Mouse (Mus musculus) ES-E14 (cell line): ENCODE measurements around the gene Vwa5b2. TPM values are rescaled to one million over a fixed set of nuclear protein-coding genes. Genes with fewer than 3 reads are reported as not detected.

Experiments used
- DNase-seq: peaks from one replicate; pipeline ENCODE4 v3.0.0-alpha.2; 2013; ENCODE audit warnings: low read depth, low spot score
- H3K27ac ChIP-seq: 2 replicates; pipeline ENCODE4 v1.5.1; 2012; ENCODE audit warnings: low read depth, mild to moderate bottlenecking, low read length, moderate library complexity, mixed read lengths; ENCODE audit not compliant: poor library complexity, insufficient read depth, severe bottlenecking
- H3K36me3 ChIP-seq: 2 replicates; pipeline ENCODE4 v1.6.1; 2012; ENCODE audit warnings: mild to moderate bottlenecking, low read length, moderate library complexity, mixed read lengths; ENCODE audit not compliant: control insufficient read depth, poor library complexity, insufficient read depth, severe bottlenecking
- H3K4me1 ChIP-seq, 2 experiments: fragments of 150-350 bp in 1 of 2; sonication (generic) in 1 of 2; 2 replicates each; pipeline ENCODE4 v1.6.1; 2012; ENCODE audit warnings: low read length in 2 of 2, mild to moderate bottlenecking in 1 of 2, mixed read lengths in 1 of 2; ENCODE audit not compliant: control insufficient read depth in 2 of 2, insufficient read depth in 2 of 2, poor library complexity in 1 of 2
- H3K4me3 ChIP-seq, 2 experiments: fragments of 150-350 bp in 1 of 2; sonication (generic) in 1 of 2; 2 replicates each; pipeline ENCODE4 v1.5.1; 2012; ENCODE audit warnings: low read length in 2 of 2, low read depth in 1 of 2, mild to moderate bottlenecking in 1 of 2, mixed read lengths in 1 of 2; ENCODE audit not compliant: insufficient read depth in 1 of 2, poor library complexity in 1 of 2, severe bottlenecking in 1 of 2
- H3K9ac ChIP-seq: 2 replicates; pipeline ENCODE4 v1.6.1; 2012; ENCODE audit warnings: low read depth, mild to moderate bottlenecking, low read length, mixed read lengths; ENCODE audit not compliant: poor library complexity, insufficient read depth, severe bottlenecking
- H3K9me3 ChIP-seq: fragments of 150-350 bp; sonication (generic); 2 replicates; pipeline ENCODE4 v1.6.1; 2012; ENCODE audit warnings: low read depth, mild to moderate bottlenecking, low read length; ENCODE audit not compliant: control insufficient read depth, insufficient read depth
- CHD2 ChIP-seq: IDR thresholded peaks from 2 replicates; pipeline ENCODE4 v1.6.1; 2014; ENCODE audit warnings: mild to moderate bottlenecking, low read depth, low read length, inconsistent platforms
- HCFC1 ChIP-seq: IDR thresholded peaks from 2 replicates; pipeline ENCODE4 v1.6.1; 2012; ENCODE audit warnings: low read length, inconsistent platforms, borderline replicate concordance; ENCODE audit not compliant: insufficient read depth
- MAFK ChIP-seq: IDR thresholded peaks from 2 replicates; pipeline ENCODE4 v1.6.1; 2014; ENCODE audit warnings: mild to moderate bottlenecking, low read depth, low read length, inconsistent platforms; ENCODE audit not compliant: insufficient read depth
- ZC3H11A ChIP-seq: IDR thresholded peaks from 2 replicates; pipeline ENCODE4 v1.6.1; 2012; ENCODE audit warnings: low read depth, mild to moderate bottlenecking, inconsistent platforms, low read length, borderline replicate concordance
- ZNF384 ChIP-seq: IDR thresholded peaks from 2 replicates; pipeline ENCODE4 v1.6.1; 2012; ENCODE audit warnings: low read depth, low read length, inconsistent platforms
- in situ Hi-C, 2 experiments: fragments of 600-800 bp; cut with MboI; formaldehyde crosslinking; loops; one replicate each; pipeline ENCODE4 v1.15.1; 2025; ENCODE audit warnings: low sequenced_read_pairs in 2 of 2, inconsistent platforms in 1 of 2; ENCODE audit not compliant: unreplicated experiment in 2 of 2
- total RNA-seq: library from RNA; depleted of rRNA; stranded (reverse); fragments of 300-350 nt; gene quantifications from 2 replicates; pipeline ENCODE4 v1.2.3, GENCODE M21; 2012; rRNA removed

Vwa5b2 gene
- total RNA-seq, 1 experiment, result 1.2 TPM

GRCm38 (mm10) chr16:20643911-20644310 is 54.6 kb downstream of the Vwa5b2 start:
- no peak for DNase-seq
- TF ChIP-seq MAFK, result no peak
- no peak overlapping the region for H3K9ac ChIP-seq
- H3K9me3 ChIP-seq, result no peaks in the 10 kb centered on the region
- H3K4me1 ChIP-seq, result no peaks in the 10 kb centered on the region
- in situ Hi-C loops, result loop anchor here in 1 of 2 experiments (10.0 kb wide), 1 partner anchor 139 kb away; no protein-coding TSS in a partner anchor
- no peaks in the 10 kb centered on the region for H3K36me3 ChIP-seq
- H3K27ac ChIP-seq, result no peak overlapping the region
- H3K4me3 ChIP-seq, result no peak overlapping the region

DNA sequence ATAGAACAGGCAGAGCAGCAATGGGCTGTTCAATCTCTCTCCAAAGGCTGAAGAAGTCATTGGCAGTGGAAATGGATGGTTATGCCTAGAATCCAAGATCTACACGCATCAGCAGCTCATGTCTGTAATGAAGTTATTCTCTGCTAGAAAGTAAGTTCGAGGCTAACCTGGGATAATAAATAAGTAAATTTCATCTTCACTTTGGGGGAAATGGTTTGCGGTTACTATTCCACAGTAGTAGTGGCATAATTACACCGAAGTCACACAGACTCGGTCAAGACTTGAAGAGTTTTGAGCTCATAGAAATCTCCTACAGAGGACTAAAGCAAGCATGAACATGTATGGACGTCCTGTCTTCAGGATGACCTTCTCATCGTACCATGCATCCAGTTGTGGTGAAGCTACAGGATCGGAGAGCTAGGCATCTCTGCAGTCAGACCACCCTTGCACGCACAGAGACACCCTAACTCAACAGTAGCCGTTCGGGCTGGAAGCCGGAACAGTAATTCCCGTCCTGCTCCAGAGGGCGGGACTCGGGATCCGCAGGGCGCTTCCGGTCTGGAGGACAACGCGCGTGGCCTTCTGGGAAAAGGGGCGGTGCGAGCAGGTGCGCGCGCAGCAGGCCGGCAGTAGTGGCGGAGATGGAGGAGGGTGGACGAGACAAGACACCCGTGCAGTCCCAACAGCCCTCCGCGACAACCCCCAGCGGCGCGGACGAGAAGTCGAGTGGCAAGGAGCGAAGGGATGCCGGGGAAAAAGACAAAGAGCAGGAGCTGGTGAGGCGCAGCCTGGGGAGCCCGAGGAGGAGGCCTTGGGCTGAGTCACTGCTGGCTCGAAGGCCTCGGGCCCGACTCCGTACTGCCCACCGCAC is 62.0 kb downstream of the Vwa5b2 start, which contains the start of gene Psmd2:
TSS of gene Psmd2 (plus strand) at position 577 of the 871 bp plus-strand sequence.
- Histone ChIP-seq H3K4me3 (peak within 1 kb of the TSS; percentile 74 to 97), H3K9ac (peak within 1 kb of the TSS; percentile 98), H3K36me3 (peaks cover 17% of the 10 kb centered on the region), H3K4me1 (0 out of 4 replicates have a peak, but pooled peaks cover 0 to 2% of the 10 kb centered on the region in 2 experiments), H3K27ac (peak within 1 kb of the TSS; percentile 56), H3K9me3 (no peaks in the 10 kb centered on the region)
- in situ Hi-C loops, result no loop called here
- TF ChIP-seq CHD2 (no peak), HCFC1 (peak; percentile 83)
- DNase-seq, result peak; percentile 88

GRCm38 (mm10) chr16:20651947-20652310 is 62.7 kb downstream of the Vwa5b2 start:
- no peak for TF ChIP-seq CHD2
- no peak for TF ChIP-seq ZNF384
- no peak for TF ChIP-seq ZC3H11A
- no peak for TF ChIP-seq HCFC1
- TF ChIP-seq MAFK, result no peak
- Histone ChIP-seq H3K9me3 (no peaks in the 10 kb centered on the region), H3K9ac (peak overlapping the region; percentile 98), H3K27ac (peak overlapping the region; percentile 36; the same call in 1 of the 2 replicates), H3K4me3 (peak overlapping the region; percentile 74 to 97), H3K36me3 (peaks cover 20% of the 10 kb centered on the region), H3K4me1 (0 out of 4 replicates have a peak, but pooled peaks cover 0 to 2% of the 10 kb centered on the region in 2 experiments)
- in situ Hi-C loops, result no loop called here
- DNase-seq, result no peak

- no peak for DNase-seq
- TF ChIP-seq MAFK (no peak), CHD2 (no peak), HCFC1 (no peak), ZNF384 (no peak), ZC3H11A (no peak)
- no peak overlapping the region for H3K4me3 ChIP-seq
- H3K36me3 ChIP-seq, result peaks cover 26% of the 10 kb centered on the region
- H3K9ac ChIP-seq, result no peak overlapping the region
- H3K4me1 ChIP-seq, result 0 out of 4 replicates have a peak, but pooled peaks cover 0 to 2% of the 10 kb centered on the region in 2 experiments
- H3K9me3 ChIP-seq, result no peaks in the 10 kb centered on the region
- in situ Hi-C loops, result no loop called here
- H3K27ac ChIP-seq, result no peak overlapping the region
Measured at GRCm38 (mm10) chr16:20653315-20653714, 64.0 kb downstream of the Vwa5b2 start.

Other genes with a start within 250 kb of the Vwa5b2 start
- gene Abcc5, start 163.1 kb upstream of the Vwa5b2 start, total RNA-seq, result 159 and 168 TPM in 2 replicates
- 159 and 173 TPM in 2 replicates for gene Eif2b5, start 90.7 kb upstream of the Vwa5b2 start, total RNA-seq
- 10.6 and 10.8 TPM in 2 replicates for gene Dvl3, start 72.5 kb upstream of the Vwa5b2 start, total RNA-seq
- 170 and 236 TPM in 2 replicates for gene Ap2m1, start 54.0 kb upstream of the Vwa5b2 start, total RNA-seq
- 49.8 and 64.0 TPM in 2 replicates for gene Abcf3, start 40.9 kb upstream of the Vwa5b2 start, total RNA-seq
- gene Eef1akmt4, start 22.1 kb downstream of the Vwa5b2 start, total RNA-seq, result 21.6 and 23.0 TPM in 2 replicates
- not detected in 2 replicates for gene Gm49333, start 22.1 kb downstream of the Vwa5b2 start, total RNA-seq
- gene Alg3, start 22.3 kb downstream of the Vwa5b2 start, total RNA-seq, result 28.9 and 43.3 TPM in 2 replicates
- gene Camk2n2, start 31.8 kb downstream of the Vwa5b2 start, total RNA-seq, result 0.32 and 0.58 TPM in 2 replicates
- gene Ece2, start 40.4 kb downstream of the Vwa5b2 start, total RNA-seq, result 6.7 and 11.3 TPM in 2 replicates
- gene Psmd2, start 62.2 kb downstream of the Vwa5b2 start, total RNA-seq, result 200 and 302 TPM in 2 replicates
- gene Eif4g1, start 78.8 kb downstream of the Vwa5b2 start, total RNA-seq, result 460 and 546 TPM in 2 replicates
- 1.9 and 2.6 TPM in 2 replicates for gene Fam131a, start 103.8 kb downstream of the Vwa5b2 start, total RNA-seq
- gene Polr2h, start 128.2 kb downstream of the Vwa5b2 start, total RNA-seq, result 125 and 134 TPM in 2 replicates
- gene Clcn2, start 128.3 kb downstream of the Vwa5b2 start, total RNA-seq, result 38.2 and 104 TPM in 2 replicates
- 3.7 and 9.6 TPM in 2 replicates for gene Chrd, start 143.7 kb downstream of the Vwa5b2 start, total RNA-seq
- 0.18 and 1.2 TPM in 2 replicates for gene Thpo, start 145.0 kb downstream of the Vwa5b2 start, total RNA-seq